ENCODE assay signal across 8 mouse cellular contexts in genomic region chr5:5845805-5846496, GRCm38 (mm10).
A peak's percentile ranks its signal among the peaks of the same experiment; 100 is the strongest.
DNase-seq lines count a peak whose midpoint lies in the region; ATAC-seq and TF ChIP-seq lines count a peak whose summit lies in the region.

No protein-coding gene starts in this region.

- no peak overlapping the region for H3K27ac ChIP-seq in kidney, embryonic 14.5 days (ENCODE audit: low read depth, low read length)
- H3K27ac ChIP-seq in kidney, embryonic 15.5 days: no peak overlapping the region
- H3K27ac ChIP-seq in thymus, adult 2 months (ENCODE audit: control insufficient read depth, insufficient read depth, low read length): no peak overlapping the region

- H3K9ac ChIP-seq in kidney, embryonic 14.5 days (ENCODE audit: low read depth, low read length): no peak overlapping the region
- no peak overlapping the region for H3K9ac ChIP-seq in kidney, embryonic 15.5 days

- no peaks in the 10 kb centered on the region for H3K36me3 ChIP-seq in kidney, embryonic 14.5 days (ENCODE audit: control insufficient read depth, insufficient read depth, low read length)
- no peaks in the 10 kb centered on the region for H3K36me3 ChIP-seq in kidney, embryonic 15.5 days
- H3K36me3 ChIP-seq in thymus, adult 2 months (ENCODE audit: control insufficient read depth, insufficient read depth, low read length): no peaks in the 10 kb centered on the region

- TF ChIP-seq CTCF in thymus, adult 2 months (IDR thresholded peaks at IDR 0.05; ENCODE audit: borderline replicate concordance, control insufficient read depth, extremely low read depth, insufficient read depth, low read length, poor library complexity): no peak

- no peaks in the 10 kb centered on the region for H3K27me3 ChIP-seq in kidney, embryonic 14.5 days (ENCODE audit: control insufficient read depth, insufficient read depth, low read length)
- H3K27me3 ChIP-seq in kidney, embryonic 15.5 days: no peaks in the 10 kb centered on the region
- no peaks in the 10 kb centered on the region for H3K27me3 ChIP-seq in thymus, adult 2 months (ENCODE audit: control insufficient read depth, insufficient read depth, low read length)

- TF ChIP-seq POLR2A in thymus, adult 2 months (IDR thresholded peaks at IDR 0.05; ENCODE audit: control insufficient read depth, extremely low read depth, insufficient read depth, low read length, poor library complexity): no peak

- ATAC-seq in kidney, embryonic 14.5 days (ENCODE audit: low FRiP score, low TSS enrichment): peak; percentile 64; the same call in 1 of the 2 replicates
- no peak for ATAC-seq in kidney, embryonic 15.5 days (replicated peaks; ENCODE audit: low FRiP score)
- ATAC-seq in common myeloid progenitor, adult 5-6 weeks (replicated peaks; ENCODE audit: low read depth, poor library complexity, severe bottlenecking): 0 out of 2 replicates have a peak, but pooled peaks have one; percentile 32
- peak; percentile 44; the same call in 1 of the 2 replicates for ATAC-seq in megakaryocyte progenitor cell, adult 5-6 weeks (replicated peaks; ENCODE audit: poor library complexity)

- H3K4me2 ChIP-seq in kidney, embryonic 14.5 days (replicated peaks; ENCODE audit: low read depth, low read length): no peak overlapping the region
- no peak overlapping the region for H3K4me2 ChIP-seq in kidney, embryonic 15.5 days

- WGBS in kidney, embryonic 14.5 days: 57% methylated on average over 9 of the region's 9 CpGs
- 52% methylated on average over 9 of the region's 9 CpGs for WGBS in kidney, embryonic 15.5 days
- WGBS in thymus, adult 2 months: 59% methylated on average over 9 of the region's 9 CpGs

- intact Hi-C loops in gastrocnemius, postnatal 36 days (cut with DNase I): no loop called here

- peak; percentile 37 for DNase-seq in ES-CJ7 (ENCODE audit: low read depth, low spot score)
- DNase-seq in gastrocnemius, postnatal 36 days: no peak
- no peak for DNase-seq in thymus, adult 2 months
- no peak for DNase-seq in kidney, postnatal 4 days

- H3K4me1 ChIP-seq in kidney, embryonic 14.5 days (ENCODE audit: control insufficient read depth, insufficient read depth, low read length): no peaks in the 10 kb centered on the region
- H3K4me1 ChIP-seq in kidney, embryonic 15.5 days: 0 out of 2 replicates have a peak, but pooled peaks cover 3% of the 10 kb centered on the region
- no peaks in the 10 kb centered on the region for H3K4me1 ChIP-seq in thymus, adult 2 months (replicated peaks; ENCODE audit: control insufficient read depth, insufficient read depth, low read length)

- no peak overlapping the region for H3K4me3 ChIP-seq in kidney, embryonic 14.5 days (ENCODE audit: low read length)
- no peak overlapping the region for H3K4me3 ChIP-seq in kidney, embryonic 15.5 days (replicated peaks)
- no peak overlapping the region for H3K4me3 ChIP-seq in thymus, adult 2 months (ENCODE audit: control insufficient read depth, insufficient read depth, low read length)

- H3K9me3 ChIP-seq in kidney, embryonic 14.5 days (ENCODE audit: control insufficient read depth, low read length): no peaks in the 10 kb centered on the region
- no peaks in the 10 kb centered on the region for H3K9me3 ChIP-seq in kidney, embryonic 15.5 days (replicated peaks)
